Mouse (Mus musculus): ENCODE measurements at regions not wholly inside any gene's neighbourhood (a gene's known extent, or its start where the extent isn't known, plus 50 kb on each side); places are given as distances from the start of the nearest gene placed in this dataset.

- WGBS, result 53% methylated on average over 2 of the region's 2 CpGs
- no peak overlapping the region for H3K4me3 ChIP-seq (ENCODE audit: low read length)
Measured at GRCm38 (mm10) chr5:51830015-51830414, 262.5 kb upstream of the Ppargc1a start.

GRCm38 (mm10) chr5:51829606-51830005 is 262.1 kb upstream of the Ppargc1a start:
- Histone ChIP-seq H3K27me3 (ENCODE audit: insufficient read depth, low read length) (no peaks in the 10 kb centered on the region), H3K4me1 (ENCODE audit: insufficient read depth, low read length) (no peaks in the 10 kb centered on the region), H3K4me3 (ENCODE audit: low read length) (no peak overlapping the region), H3K27ac (ENCODE audit: low read length) (no peak overlapping the region), H3K9ac (replicated peaks; ENCODE audit: low read length) (no peak overlapping the region), H3K4me2 (replicated peaks; ENCODE audit: low read depth, low read length) (no peak overlapping the region), H3K36me3 (ENCODE audit: insufficient read depth, low read length) (no peaks in the 10 kb centered on the region), H3K9me3 (ENCODE audit: low read length) (0 out of 2 replicates have a peak, but pooled peaks cover 4% of the 10 kb centered on the region)
- no peak for ATAC-seq (ENCODE audit: low FRiP score, low TSS enrichment)
- 44% methylated on average over 3 of the region's 3 CpGs for WGBS

More at GRCm38 (mm10) chr5:51830015-51830414, 262.5 kb upstream of the Ppargc1a start:
- no peaks in the 10 kb centered on the region for H3K27me3 ChIP-seq (ENCODE audit: insufficient read depth, low read length)
- H3K9me3 ChIP-seq (ENCODE audit: low read length), result 0 out of 2 replicates have a peak, but pooled peaks cover 4% of the 10 kb centered on the region
- no peaks in the 10 kb centered on the region for H3K36me3 ChIP-seq (ENCODE audit: insufficient read depth, low read length)
- H3K27ac ChIP-seq (ENCODE audit: low read length), result no peak overlapping the region
- no peak for ATAC-seq (ENCODE audit: low FRiP score, low TSS enrichment)
- H3K4me1 ChIP-seq (ENCODE audit: insufficient read depth, low read length), result no peaks in the 10 kb centered on the region
- H3K9ac ChIP-seq (replicated peaks; ENCODE audit: low read length), result no peak overlapping the region
- no peak overlapping the region for H3K4me2 ChIP-seq (replicated peaks; ENCODE audit: low read depth, low read length)

GRCm38 (mm10) chr5:51829020-51829419 is 261.5 kb upstream of the Ppargc1a start:
- Histone ChIP-seq H3K36me3 (ENCODE audit: insufficient read depth, low read length) (no peaks in the 10 kb centered on the region), H3K4me3 (ENCODE audit: low read length) (no peak overlapping the region), H3K9me3 (ENCODE audit: low read length) (0 out of 2 replicates have a peak, but pooled peaks cover 3% of the 10 kb centered on the region), H3K27ac (ENCODE audit: low read length) (no peak overlapping the region), H3K4me2 (replicated peaks; ENCODE audit: low read depth, low read length) (no peak overlapping the region), H3K27me3 (ENCODE audit: insufficient read depth, low read length) (no peaks in the 10 kb centered on the region), H3K9ac (replicated peaks; ENCODE audit: low read length) (no peak overlapping the region), H3K4me1 (ENCODE audit: insufficient read depth, low read length) (no peaks in the 10 kb centered on the region)
- ATAC-seq (ENCODE audit: low FRiP score, low TSS enrichment), result no peak
- WGBS, result 86% methylated on average over 5 of the region's 5 CpGs

GRCm38 (mm10) chr5:51826269-51826668 is 258.7 kb upstream of the Ppargc1a start:
- H3K36me3 ChIP-seq (ENCODE audit: insufficient read depth, low read length), result no peaks in the 10 kb centered on the region
- WGBS, result 81% methylated on average over 1 of the region's 1 CpGs
- H3K4me2 ChIP-seq (replicated peaks; ENCODE audit: low read depth, low read length), result no peak overlapping the region
- H3K27ac ChIP-seq (ENCODE audit: low read length), result no peak overlapping the region
- no peak overlapping the region for H3K9ac ChIP-seq (replicated peaks; ENCODE audit: low read length)
- no peaks in the 10 kb centered on the region for H3K4me1 ChIP-seq (ENCODE audit: insufficient read depth, low read length)
- no peak for ATAC-seq (ENCODE audit: low FRiP score, low TSS enrichment)
- H3K4me3 ChIP-seq (ENCODE audit: low read length), result no peak overlapping the region
- H3K27me3 ChIP-seq (ENCODE audit: insufficient read depth, low read length), result no peaks in the 10 kb centered on the region
- H3K9me3 ChIP-seq (ENCODE audit: low read length), result no peaks in the 10 kb centered on the region

GRCm38 (mm10) chr5:51825584-51826088 is 258.1 kb upstream of the Ppargc1a start:
- Histone ChIP-seq H3K9me3 (ENCODE audit: low read length) (no peaks in the 10 kb centered on the region), H3K4me3 (ENCODE audit: low read length) (no peak overlapping the region), H3K4me2 (replicated peaks; ENCODE audit: low read depth, low read length) (no peak overlapping the region), H3K36me3 (ENCODE audit: insufficient read depth, low read length) (no peaks in the 10 kb centered on the region), H3K9ac (replicated peaks; ENCODE audit: low read length) (no peak overlapping the region), H3K4me1 (ENCODE audit: insufficient read depth, low read length) (no peaks in the 10 kb centered on the region), H3K27ac (ENCODE audit: low read length) (no peak overlapping the region), H3K27me3 (ENCODE audit: insufficient read depth, low read length) (no peaks in the 10 kb centered on the region)
- 96% methylated on average over 3 of the region's 3 CpGs for WGBS
- no peak for ATAC-seq (ENCODE audit: low FRiP score, low TSS enrichment)

- Histone ChIP-seq H3K9ac (replicated peaks; ENCODE audit: low read length) (no peak overlapping the region), H3K4me2 (replicated peaks; ENCODE audit: low read depth, low read length) (no peak overlapping the region), H3K4me1 (ENCODE audit: insufficient read depth, low read length) (no peaks in the 10 kb centered on the region), H3K9me3 (ENCODE audit: low read length) (no peaks in the 10 kb centered on the region), H3K4me3 (ENCODE audit: low read length) (no peak overlapping the region), H3K27ac (ENCODE audit: low read length) (no peak overlapping the region), H3K27me3 (ENCODE audit: insufficient read depth, low read length) (no peaks in the 10 kb centered on the region), H3K36me3 (ENCODE audit: insufficient read depth, low read length) (no peaks in the 10 kb centered on the region)
- 89% methylated on average over 4 of the region's 4 CpGs for WGBS
- ATAC-seq (ENCODE audit: low FRiP score, low TSS enrichment), result no peak
Measured at GRCm38 (mm10) chr5:51824731-51825130, 257.2 kb upstream of the Ppargc1a start.

GRCm38 (mm10) chr5:51823657-51824056 is 256.1 kb upstream of the Ppargc1a start:
- no peak overlapping the region for H3K9ac ChIP-seq (replicated peaks; ENCODE audit: low read length)
- no peak overlapping the region for H3K4me2 ChIP-seq (replicated peaks; ENCODE audit: low read depth, low read length)
- no peaks in the 10 kb centered on the region for H3K9me3 ChIP-seq (ENCODE audit: low read length)
- H3K27ac ChIP-seq (ENCODE audit: low read length), result no peak overlapping the region
- no peaks in the 10 kb centered on the region for H3K4me1 ChIP-seq (ENCODE audit: insufficient read depth, low read length)
- H3K36me3 ChIP-seq (ENCODE audit: insufficient read depth, low read length), result no peaks in the 10 kb centered on the region
- H3K27me3 ChIP-seq (ENCODE audit: insufficient read depth, low read length), result no peaks in the 10 kb centered on the region
- H3K4me3 ChIP-seq (ENCODE audit: low read length), result no peak overlapping the region
- 71% methylated on average over 2 of the region's 2 CpGs for WGBS
- ATAC-seq (ENCODE audit: low FRiP score, low TSS enrichment), result no peak

GRCm38 (mm10) chr5:51816258-51816657 is 248.7 kb upstream of the Ppargc1a start:
- no peaks in the 10 kb centered on the region for H3K27me3 ChIP-seq (ENCODE audit: insufficient read depth, low read length)

GRCm38 (mm10) chr5:51811728-51812127 is 244.2 kb upstream of the Ppargc1a start:
- Histone ChIP-seq H3K4me2 (replicated peaks; ENCODE audit: low read depth, low read length) (no peak overlapping the region), H3K9ac (replicated peaks; ENCODE audit: low read length) (no peak overlapping the region), H3K27ac (ENCODE audit: low read length) (no peak overlapping the region), H3K27me3 (ENCODE audit: insufficient read depth, low read length) (no peaks in the 10 kb centered on the region), H3K4me1 (ENCODE audit: insufficient read depth, low read length) (no peaks in the 10 kb centered on the region), H3K36me3 (ENCODE audit: insufficient read depth, low read length) (no peaks in the 10 kb centered on the region), H3K9me3 (ENCODE audit: low read length) (no peaks in the 10 kb centered on the region), H3K4me3 (ENCODE audit: low read length) (no peak overlapping the region)
- ATAC-seq (ENCODE audit: low FRiP score, low TSS enrichment), result no peak
- 79% methylated on average over 2 of the region's 2 CpGs for WGBS

More at GRCm38 (mm10) chr5:51816258-51816657, 248.7 kb upstream of the Ppargc1a start:
- no peak for ATAC-seq (ENCODE audit: low FRiP score, low TSS enrichment)
- WGBS, result 90% methylated on average over 2 of the region's 2 CpGs
- no peak overlapping the region for H3K4me2 ChIP-seq (replicated peaks; ENCODE audit: low read depth, low read length)
- H3K4me1 ChIP-seq (ENCODE audit: insufficient read depth, low read length), result no peaks in the 10 kb centered on the region
- H3K9ac ChIP-seq (replicated peaks; ENCODE audit: low read length), result no peak overlapping the region
- no peaks in the 10 kb centered on the region for H3K9me3 ChIP-seq (ENCODE audit: low read length)
- no peak overlapping the region for H3K27ac ChIP-seq (ENCODE audit: low read length)
- no peak overlapping the region for H3K4me3 ChIP-seq (ENCODE audit: low read length)
- no peaks in the 10 kb centered on the region for H3K36me3 ChIP-seq (ENCODE audit: insufficient read depth, low read length)

GRCm38 (mm10) chr5:51801486-51801885 is 234.0 kb upstream of the Ppargc1a start:
- Histone ChIP-seq H3K4me3 (ENCODE audit: low read length) (no peak overlapping the region), H3K9me3 (ENCODE audit: low read length) (no peaks in the 10 kb centered on the region), H3K36me3 (ENCODE audit: insufficient read depth, low read length) (no peaks in the 10 kb centered on the region), H3K9ac (replicated peaks; ENCODE audit: low read length) (no peak overlapping the region), H3K4me1 (ENCODE audit: insufficient read depth, low read length) (0 out of 2 replicates have a peak, but pooled peaks cover 7% of the 10 kb centered on the region), H3K27ac (ENCODE audit: low read length) (no peak overlapping the region), H3K27me3 (ENCODE audit: insufficient read depth, low read length) (no peaks in the 10 kb centered on the region), H3K4me2 (replicated peaks; ENCODE audit: low read depth, low read length) (no peak overlapping the region)
- WGBS, result 81% methylated on average over 8 of the region's 8 CpGs
- no peak for ATAC-seq (ENCODE audit: low FRiP score, low TSS enrichment)

Measured in kidney, embryonic 16.5 days (tissue).